Mouse (Mus musculus): ENCODE results near the gene Arhgap31.

DNA sequence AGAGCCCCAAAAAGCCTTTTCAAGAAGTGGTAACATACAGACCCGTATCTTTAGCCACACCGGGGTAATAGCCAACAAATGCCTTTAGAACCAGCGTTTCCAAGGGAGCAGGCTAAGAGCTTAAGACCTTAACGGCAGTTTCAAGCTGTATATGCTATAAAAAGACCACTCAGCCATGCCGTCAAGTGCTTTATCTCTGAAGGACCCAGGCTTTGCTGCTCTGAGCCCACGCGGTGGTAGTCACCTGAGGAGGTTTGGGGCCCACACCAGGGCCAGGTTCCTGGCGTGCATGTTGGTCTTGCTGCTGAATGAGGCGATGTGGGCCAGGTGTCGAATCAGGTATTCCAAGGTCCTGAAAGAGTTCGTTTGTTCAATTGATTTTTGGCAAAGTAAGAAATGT, 88.8 kb downstream of the Arhgap31 start:
- TF ChIP-seq CTCF (IDR thresholded peaks at IDR 0.05; ENCODE audit: low read depth, low read length) (no peak), POLR2A (IDR thresholded peaks at IDR 0.05; ENCODE audit: borderline replicate concordance, low read depth, low read length) (no peak)
